Mouse (Mus musculus) brain, embryonic 14.5 days (tissue): ENCODE measurements around the gene Zfp622. TPM values are rescaled to one million over a fixed set of nuclear protein-coding genes. Genes with fewer than 3 reads are reported as not detected.
"Not testable (repeated sequence)": the region's sequence is repeated elsewhere in the genome, so short reads cannot be mapped to it uniquely, and the experiment has no call there.

Experiments used
- DNase-seq: peaks from one replicate; pipeline ENCODE4 v3.0.0-alpha.2; 2011; ENCODE audit warnings: low read depth
- CTCF ChIP-seq: fragments of 200-500 bp; IDR thresholded peaks from 2 replicates; pipeline ENCODE4 v1.5.1; 2012; ENCODE audit warnings: inconsistent platforms, mild to moderate bottlenecking, moderate library complexity, borderline replicate concordance; ENCODE audit not compliant: insufficient read depth, insufficient read length; ENCODE audit errors: extremely low read depth
- POLR2A ChIP-seq: fragments of 200-500 bp; IDR thresholded peaks from 2 replicates; pipeline ENCODE4 v1.6.1; 2012; ENCODE audit warnings: mild to moderate bottlenecking, inconsistent platforms, borderline replicate concordance; ENCODE audit not compliant: poor library complexity, insufficient read depth, insufficient read length, severe bottlenecking; ENCODE audit errors: extremely low read depth
- polyA plus RNA-seq: library from polyadenylated mRNA; depleted of rRNA; stranded (reverse); fragments of >200 nt; gene quantifications from 2 replicates; pipeline ENCODE4 v1.2.3, GENCODE M21; 2012; rRNA removed

Zfp622 gene
- polyA plus RNA-seq, 1 experiment = 29.1 TPM

- DNase-seq = no peak
- TF ChIP-seq POLR2A (no peak), CTCF (no peak)
These were observed 747 bp downstream of the Zfp622 start for GRCm38 (mm10) chr15:25984734-25985492.

GRCm38 (mm10) chr15:25992992-25993727, 9.0 kb downstream of the Zfp622 start:
- peak; percentile 73 for DNase-seq
- TF ChIP-seq POLR2A = no peak
- peak; percentile 58; the same call in 1 of the 2 replicates for TF ChIP-seq CTCF

- peak; percentile 15; the same call in 1 of the 2 replicates for TF ChIP-seq CTCF
- TF ChIP-seq POLR2A = no peak
- DNase-seq = peak; percentile 86
These were observed 11.4 kb downstream of the Zfp622 start for GRCm38 (mm10) chr15:25995521-25995920.

- DNase-seq = not testable (repeated sequence)
These were observed 15.4 kb downstream of the Zfp622 start for GRCm38 (mm10) chr15:25999545-25999944.

GRCm38 (mm10) chr15:26008621-26009020, 24.5 kb downstream of the Zfp622 start:
- no peak for DNase-seq
- no peak for TF ChIP-seq POLR2A
- TF ChIP-seq CTCF = no peak

GRCm38 (mm10) chr15:26012891-26013290, 28.7 kb downstream of the Zfp622 start:
- DNase-seq = no peak
- TF ChIP-seq CTCF (no peak), POLR2A (no peak)

- peak; percentile 43 for DNase-seq
- TF ChIP-seq POLR2A (no peak), CTCF (no peak)
These were observed 32.0 kb downstream of the Zfp622 start for GRCm38 (mm10) chr15:26015979-26016665.

- DNase-seq = peak; percentile 88
- TF ChIP-seq POLR2A (no peak), CTCF (no peak)
These were observed 37.6 kb downstream of the Zfp622 start for GRCm38 (mm10) chr15:26021721-26022120.

GRCm38 (mm10) chr15:26022636-26023035, 38.5 kb downstream of the Zfp622 start:
- TF ChIP-seq POLR2A (no peak), CTCF (no peak)

GRCm38 (mm10) chr15:26031692-26032091, 47.5 kb downstream of the Zfp622 start:
- DNase-seq = no peak
- no peak for TF ChIP-seq CTCF
- no peak for TF ChIP-seq POLR2A

More at GRCm38 (mm10) chr15:26022636-26023035, 38.5 kb downstream of the Zfp622 start:
- DNase-seq = no peak

- no peak for TF ChIP-seq POLR2A
- TF ChIP-seq CTCF = no peak
- no peak for DNase-seq
These were observed 56.4 kb downstream of the Zfp622 start for GRCm38 (mm10) chr15:26040567-26040966.

- no peak for TF ChIP-seq CTCF
- TF ChIP-seq POLR2A = no peak
- no peak for DNase-seq
These were observed 57.2 kb downstream of the Zfp622 start for GRCm38 (mm10) chr15:26041196-26041947.

Other genes with a start within 250 kb of the Zfp622 start
- 5.2 and 8.9 TPM in 2 replicates for gene Retreg1, start 141.2 kb upstream of the Zfp622 start, polyA plus RNA-seq